Mouse (Mus musculus) liver, postnatal 0 days (tissue): ENCODE measurements around the gene Atoh8.

Experiments used
- CTCF ChIP-seq: sonication (generic); IDR thresholded peaks from 2 replicates; pipeline ENCODE4 v1.5.1; 2016; ENCODE audit warnings: antibody characterized with exemption, low read depth
- EP300 ChIP-seq: IDR thresholded peaks from 2 replicates; pipeline ENCODE4 v1.6.1; 2016; ENCODE audit warnings: antibody characterized with exemption, low read depth, mild to moderate bottlenecking

DNA sequence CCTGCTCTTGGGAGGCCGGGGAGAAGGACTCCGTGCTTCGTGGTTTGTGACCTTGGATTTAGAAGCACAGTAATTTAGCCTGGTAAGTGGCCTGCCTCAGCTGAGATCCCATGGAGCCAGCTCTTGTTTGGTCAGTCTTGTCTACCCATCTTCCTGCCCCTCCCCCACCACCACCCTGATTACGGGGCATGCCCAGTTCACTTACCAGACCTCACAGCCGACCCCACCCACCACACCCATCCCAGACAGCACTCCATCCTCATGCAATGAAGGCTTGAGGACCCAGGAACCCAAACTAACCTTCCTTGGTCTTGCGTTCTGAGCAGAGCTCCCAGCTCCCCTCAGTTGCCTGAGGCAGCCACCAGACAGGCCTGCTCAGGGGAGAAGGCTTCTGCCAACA, 37.8 kb upstream of the Atoh8 start:
- TF ChIP-seq CTCF, result no peak
- no peak for TF ChIP-seq EP300
